Mouse (Mus musculus) limb, embryonic 14.5 days (tissue): ENCODE measurements around the gene Tnik. TPM values are rescaled to one million over a fixed set of nuclear protein-coding genes. Genes with fewer than 3 reads are reported as not detected.

Experiments used
- ATAC-seq: fragments of 200-750 bp; cut with Nextera tagmentation; 2 replicates; pipeline ENCODE4 v1.8.0; 2017; ENCODE audit warnings: low read depth, moderate number of reproducible peaks, moderate TSS enrichment; ENCODE audit not compliant: low FRiP score
- DNase-seq: peaks from one replicate; pipeline ENCODE4 v3.0.0-alpha.2; 2015; ENCODE audit warnings: low spot score
- H3K27ac ChIP-seq: fragments of 300-500 bp; sonication (generic); replicated peaks from 2 replicates; pipeline ENCODE4 v1.5.1; 2014; ENCODE audit warnings: low read depth, mild to moderate bottlenecking, low read length, moderate library complexity, mixed read lengths
- H3K27me3 ChIP-seq: fragments of 300-500 bp; sonication (generic); 2 replicates; pipeline ENCODE4 v1.6.1; 2014; ENCODE audit warnings: low read length, mixed read lengths; ENCODE audit not compliant: control insufficient read depth, insufficient read depth
- H3K36me3 ChIP-seq: fragments of 300-500 bp; sonication (generic); 2 replicates; pipeline ENCODE4 v1.6.1; 2014; ENCODE audit warnings: mild to moderate bottlenecking, low read length, moderate library complexity, mixed read lengths; ENCODE audit not compliant: control insufficient read depth, insufficient read depth
- H3K4me1 ChIP-seq: fragments of 300-500 bp; sonication (generic); 2 replicates; pipeline ENCODE4 v1.6.1; 2014; ENCODE audit warnings: antibody characterized with exemption, low read length, mixed read lengths; ENCODE audit not compliant: control insufficient read depth, insufficient read depth
- H3K4me2 ChIP-seq: fragments of 300-500 bp; sonication (generic); replicated peaks from 2 replicates; pipeline ENCODE4 v1.6.1; 2014; ENCODE audit warnings: low read depth, mild to moderate bottlenecking, low read length, moderate library complexity; ENCODE audit not compliant: severe bottlenecking
- H3K4me3 ChIP-seq: fragments of 300-500 bp; sonication (generic); replicated peaks from 2 replicates; pipeline ENCODE4 v1.5.1; 2014; ENCODE audit warnings: low read length
- H3K9ac ChIP-seq: fragments of 300-500 bp; sonication (generic); 2 replicates; pipeline ENCODE4 v1.6.1; 2014; ENCODE audit warnings: mild to moderate bottlenecking, low read depth, low read length, moderate library complexity; ENCODE audit not compliant: severe bottlenecking
- H3K9me3 ChIP-seq: fragments of 300-500 bp; sonication (generic); 2 replicates; pipeline ENCODE4 v1.6.1; 2016; ENCODE audit warnings: low read length; ENCODE audit not compliant: control insufficient read depth
- POLR2A ChIP-seq: fragments of 200-500 bp; IDR thresholded peaks from 2 replicates; pipeline ENCODE4 v1.8.0; 2012; ENCODE audit warnings: inconsistent platforms, mild to moderate bottlenecking, moderate library complexity, borderline replicate concordance; ENCODE audit not compliant: insufficient read depth, insufficient read length; ENCODE audit errors: extremely low read depth
- WGBS: fragments of 180-500 bp; shearing (Covaris S2); extraction: QIAGEN DNeasy Blood & Tissue Kit; methylation state at CpG from one replicate; pipeline ENCODE4 v1.1.7; 2014; 5-methylcytosine and 5-hydroxymethylcytosine counted together
- polyA plus RNA-seq, 2 experiments: library from polyadenylated mRNA; depleted of rRNA in 1 of 2; stranded (reverse) in 1 of 2; unstranded in 1 of 2; fragments of >200 nt; fragmentation: Nextera tagmentation in 1 of 2; extraction: Ambion mirVana in 1 of 2; gene quantifications; 2 replicates each; pipeline versions ENCODE4 v1.2.1 to v1.2.3; 2012 to 2014

Tnik gene
- polyA plus RNA-seq, 2 experiments = 5.4 to 9.6 TPM

DNA sequence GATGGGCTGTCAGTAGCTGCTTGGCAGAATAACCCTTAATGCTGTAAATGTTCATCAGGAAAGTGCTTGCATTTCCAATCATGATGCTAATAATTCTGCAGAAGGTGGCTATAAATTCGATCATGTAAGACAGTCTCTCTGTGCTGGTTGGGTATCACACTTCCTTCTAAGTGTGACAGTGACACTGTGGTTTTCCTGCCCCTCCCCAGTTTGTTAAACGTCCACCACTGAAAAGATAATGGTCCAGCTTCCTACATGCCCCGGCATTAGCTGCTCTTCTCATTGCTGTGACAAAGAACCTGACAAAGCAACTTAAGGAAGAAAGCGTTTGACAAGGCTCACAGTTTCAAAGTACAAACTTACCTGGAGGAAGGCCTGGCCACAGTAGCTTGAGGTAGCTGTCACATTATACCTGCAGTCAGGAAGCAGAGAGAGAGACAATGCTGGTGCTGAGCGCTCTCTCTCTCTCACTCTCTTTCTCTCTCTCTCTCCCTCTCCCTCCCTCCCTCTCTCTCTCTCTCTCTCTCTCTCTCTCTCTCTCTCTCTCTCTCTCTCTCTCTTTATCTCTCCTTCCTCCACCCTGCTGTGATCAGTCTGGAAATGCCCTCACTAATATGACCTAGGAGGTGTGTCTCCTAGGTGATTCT lies 18.6 kb upstream of the Tnik start:
- no peak for TF ChIP-seq POLR2A

DNA sequence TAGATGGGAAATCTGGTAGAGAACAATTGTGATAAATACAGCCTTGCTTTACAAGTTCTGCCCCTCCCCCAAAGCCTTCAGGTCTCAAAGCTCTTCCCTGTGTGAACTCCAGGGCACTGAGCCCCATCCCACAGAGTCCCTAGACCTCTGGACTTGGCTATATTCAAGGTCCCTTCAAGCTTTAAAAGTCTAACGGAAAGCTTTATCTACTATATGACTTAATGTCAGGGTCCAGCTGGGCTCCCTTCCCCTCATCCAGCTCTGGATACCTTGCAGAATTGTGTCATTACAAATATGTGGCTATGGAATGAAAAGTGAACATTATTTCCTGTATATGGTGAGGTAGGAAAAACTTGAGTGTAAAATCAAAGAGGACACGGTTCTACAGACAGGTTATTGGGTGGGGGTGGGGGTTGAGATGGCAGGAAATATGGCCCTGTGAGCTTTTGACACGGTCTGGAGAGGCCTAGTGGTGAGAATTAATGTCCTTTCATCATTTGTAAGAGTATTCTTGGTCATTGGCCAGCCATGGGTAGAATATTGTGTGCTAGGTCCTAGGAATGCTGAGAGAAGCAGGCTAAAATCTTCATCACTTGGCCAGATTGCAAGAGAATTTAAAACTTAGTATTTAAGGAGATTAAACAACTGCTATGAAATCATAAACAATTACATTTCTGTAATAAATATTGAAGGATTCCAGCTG lies 14.6 kb upstream of the Tnik start:
- Histone ChIP-seq H3K9me3 (no peaks in the 10 kb centered on the region), H3K4me2 (no peak overlapping the region), H3K27ac (no peak overlapping the region), H3K4me3 (no peak overlapping the region), H3K36me3 (no peaks in the 10 kb centered on the region), H3K9ac (no peak overlapping the region), H3K27me3 (no peaks in the 10 kb centered on the region), H3K4me1 (no peaks in the 10 kb centered on the region)
- DNase-seq (no peak), ATAC-seq (no peak)
- 56% methylated on average over 3 of the region's 3 CpGs for WGBS
- no peak for TF ChIP-seq POLR2A

More for the DNA sequence above, 18.6 kb upstream of the Tnik start:
- Histone ChIP-seq H3K27ac (no peak overlapping the region), H3K36me3 (no peaks in the 10 kb centered on the region), H3K4me3 (no peak overlapping the region), H3K4me1 (no peaks in the 10 kb centered on the region), H3K9me3 (no peaks in the 10 kb centered on the region), H3K27me3 (no peaks in the 10 kb centered on the region), H3K4me2 (no peak overlapping the region), H3K9ac (no peak overlapping the region)
- 79% methylated on average over 5 of the region's 5 CpGs for WGBS
- DNase-seq = no peak
- no peak for ATAC-seq

DNA sequence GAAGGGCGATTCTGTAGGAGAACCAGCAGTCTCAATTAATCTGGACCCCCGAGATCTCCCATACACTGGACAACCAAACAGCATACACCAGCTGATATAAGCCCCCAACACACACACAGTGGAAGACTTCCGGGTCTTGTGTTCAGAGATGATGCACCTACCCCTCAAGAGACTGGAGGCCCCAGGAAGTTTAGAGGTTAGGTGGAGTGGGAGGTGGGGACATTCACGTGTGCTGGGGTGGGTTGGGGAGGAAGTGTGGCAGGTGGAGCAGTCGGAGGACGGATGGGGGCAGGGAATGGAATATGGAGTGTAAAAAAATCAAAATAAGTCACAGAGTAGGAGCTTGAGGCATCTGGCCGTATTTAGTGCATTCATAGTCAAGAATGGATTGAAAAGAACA lies 7.3 kb upstream of the Tnik start:
- ATAC-seq = no peak
- H3K4me1 ChIP-seq = no peaks in the 10 kb centered on the region
- TF ChIP-seq POLR2A = no peak

DNA sequence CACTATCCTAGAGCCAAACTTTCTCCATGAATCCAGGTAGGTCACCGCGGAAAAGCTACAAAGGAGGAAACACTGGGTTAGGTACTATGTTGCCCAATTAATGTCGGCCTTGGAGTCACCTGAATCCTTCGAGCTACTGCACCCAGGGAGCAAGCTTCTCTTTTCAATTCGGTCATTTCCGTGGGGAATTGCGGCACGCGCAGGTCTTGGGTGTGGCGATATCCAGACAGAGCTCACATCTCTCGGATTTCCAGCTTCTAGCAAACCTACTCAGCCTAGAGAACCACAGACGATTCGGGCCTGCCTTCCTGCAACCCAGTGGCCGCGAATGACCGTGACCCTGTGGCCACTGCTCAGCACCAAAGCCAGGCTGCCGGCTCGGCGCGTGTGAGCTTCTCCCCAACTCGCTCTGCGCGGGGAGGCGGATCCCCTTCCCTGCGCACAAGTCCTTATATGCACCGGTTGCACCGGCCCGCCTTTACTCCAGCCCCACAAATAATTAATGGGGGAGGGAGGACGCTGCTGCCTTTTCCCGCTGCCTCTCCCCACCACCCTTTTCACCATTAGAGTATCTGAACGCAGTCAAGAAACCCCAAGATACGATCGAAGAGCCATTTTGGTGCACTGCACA lies 528 bp upstream of the Tnik start:
- H3K4me3 ChIP-seq = peak overlapping the region; percentile 65
- peaks cover 27% of the 10 kb centered on the region for H3K27me3 ChIP-seq
- no peak for TF ChIP-seq POLR2A
- H3K9me3 ChIP-seq = no peaks in the 10 kb centered on the region
- H3K4me2 ChIP-seq = peak overlapping the region; percentile 95
- H3K9ac ChIP-seq = peak overlapping the region; percentile 60
- no peak overlapping the region for H3K27ac ChIP-seq
- 0 out of 2 replicates have a peak, but pooled peaks cover 3% of the 10 kb centered on the region for H3K4me1 ChIP-seq
- DNase-seq (peak; percentile 16), ATAC-seq (peak; percentile 77; the same call in 1 of the 2 replicates)
- no peaks in the 10 kb centered on the region for H3K36me3 ChIP-seq
- under 1% methylated on average over 33 of the region's 33 CpGs for WGBS

More for the DNA sequence above, 7.3 kb upstream of the Tnik start:
- 80% methylated on average over 7 of the region's 7 CpGs for WGBS
- Histone ChIP-seq H3K4me3 (no peak overlapping the region), H3K27me3 (no peaks in the 10 kb centered on the region), H3K27ac (no peak overlapping the region), H3K9me3 (no peaks in the 10 kb centered on the region), H3K4me2 (no peak overlapping the region), H3K36me3 (no peaks in the 10 kb centered on the region), H3K9ac (no peak overlapping the region)
- DNase-seq = no peak

DNA sequence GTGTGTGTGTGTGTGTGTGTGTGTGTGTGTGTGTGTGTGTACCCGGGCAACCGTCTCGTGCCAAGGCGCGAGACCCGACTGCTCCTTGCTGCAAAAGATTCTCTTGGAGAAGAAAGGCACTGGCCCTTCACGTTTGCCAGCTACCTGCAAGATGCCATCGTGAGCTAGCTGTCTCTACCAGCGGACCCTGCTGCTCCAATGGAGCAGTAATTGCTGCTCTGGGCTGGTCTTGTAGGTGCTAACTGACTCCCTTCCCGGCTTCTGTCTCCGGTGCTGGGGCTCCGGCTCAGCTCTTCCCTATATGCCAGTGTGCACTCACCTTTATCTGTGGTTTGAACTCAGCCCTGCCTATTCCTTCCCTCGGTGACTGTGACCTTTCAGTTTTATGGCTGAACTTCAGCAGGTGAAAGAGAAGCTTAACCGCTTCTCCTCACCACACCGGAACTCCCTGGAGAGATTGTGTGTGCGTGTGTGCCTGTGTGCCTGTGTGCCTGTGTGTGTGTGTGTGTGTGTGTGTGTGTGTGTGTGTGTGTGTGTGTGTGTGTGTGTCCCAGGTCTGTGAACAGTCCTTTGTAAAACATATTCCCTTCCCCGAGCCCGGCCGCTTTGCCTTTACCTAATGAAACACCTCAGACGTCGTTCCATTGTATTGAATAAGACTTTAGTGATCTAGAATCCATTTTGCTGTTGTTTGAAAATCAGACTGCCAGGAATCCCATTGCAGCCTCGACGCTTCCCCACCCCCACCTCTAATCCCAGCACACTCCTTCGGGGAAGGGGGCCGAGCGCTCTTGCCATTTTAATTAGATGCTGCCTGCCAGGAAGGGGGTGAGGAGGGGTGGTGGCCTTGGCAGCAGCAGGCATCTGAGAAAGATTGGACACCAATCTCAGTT lies 1.2 kb downstream of the Tnik start:
- no peaks in the 10 kb centered on the region for H3K36me3 ChIP-seq
- no peak for TF ChIP-seq POLR2A
- 0 out of 2 replicates have a peak, but pooled peaks cover 3% of the 10 kb centered on the region for H3K4me1 ChIP-seq
- WGBS = 5% methylated on average over 20 of the region's 26 CpGs
- H3K4me2 ChIP-seq = peak overlapping the region; percentile 95
- H3K27ac ChIP-seq = no peak overlapping the region
- no peak for ATAC-seq
- no peak for DNase-seq
- H3K9ac ChIP-seq = peak overlapping the region; percentile 60
- H3K9me3 ChIP-seq = no peaks in the 10 kb centered on the region
- peaks cover 27% of the 10 kb centered on the region for H3K27me3 ChIP-seq
- H3K4me3 ChIP-seq = peak overlapping the region; percentile 65
